Mouse (Mus musculus) ES-E14 (cell line): ENCODE results near the gene Cdk5.

ENCODE experiments used
- CHD2 ChIP-seq: IDR thresholded peaks from 2 replicates; pipeline ENCODE4 v1.6.1; 2014; ENCODE audit warnings: mild to moderate bottlenecking, low read depth, low read length, inconsistent platforms
- HCFC1 ChIP-seq: IDR thresholded peaks from 2 replicates; pipeline ENCODE4 v1.6.1; 2012; ENCODE audit warnings: low read length, inconsistent platforms, borderline replicate concordance; ENCODE audit not compliant: insufficient read depth
- MAFK ChIP-seq: IDR thresholded peaks from 2 replicates; pipeline ENCODE4 v1.6.1; 2014; ENCODE audit warnings: mild to moderate bottlenecking, low read depth, low read length, inconsistent platforms; ENCODE audit not compliant: insufficient read depth
- ZC3H11A ChIP-seq: IDR thresholded peaks from 2 replicates; pipeline ENCODE4 v1.6.1; 2012; ENCODE audit warnings: low read depth, mild to moderate bottlenecking, inconsistent platforms, low read length, borderline replicate concordance
- ZNF384 ChIP-seq: IDR thresholded peaks from 2 replicates; pipeline ENCODE4 v1.6.1; 2012; ENCODE audit warnings: low read depth, low read length, inconsistent platforms

GRCm38 (mm10) chr5:24452691-24453233, 29.4 kb upstream of the Cdk5 start:
- TF ChIP-seq ZNF384: no peak
- TF ChIP-seq HCFC1: no peak
- TF ChIP-seq MAFK: no peak
- no peak for TF ChIP-seq ZC3H11A
- TF ChIP-seq CHD2: no peak
